Mouse (Mus musculus) heart, embryonic 16.5 days (tissue): ENCODE measurements around the gene Apoc1. TPM values are rescaled to one million over a fixed set of nuclear protein-coding genes. Genes with fewer than 3 reads are reported as not detected.

Source experiments
- ATAC-seq: fragments of 200-750 bp; cut with Nextera tagmentation; replicated peaks from 2 replicates; pipeline ENCODE4 v1.8.0; 2017; ENCODE audit warnings: moderate number of reproducible peaks; ENCODE audit not compliant: insufficient read depth, low FRiP score; ENCODE audit errors: extremely low read depth
- H3K27ac ChIP-seq: fragments of 300-500 bp; sonication (generic); 2 replicates; pipeline ENCODE4 v1.5.1; 2014; ENCODE audit warnings: mild to moderate bottlenecking, low read length, control low read depth, moderate library complexity
- H3K27me3 ChIP-seq: fragments of 300-500 bp; sonication (generic); 2 replicates; pipeline ENCODE4 v1.6.1; 2014; ENCODE audit warnings: low read length, mixed read lengths; ENCODE audit not compliant: control insufficient read depth, insufficient read depth
- H3K36me3 ChIP-seq: fragments of 300-500 bp; sonication (generic); 2 replicates; pipeline ENCODE4 v1.6.1; 2014; ENCODE audit not compliant: control insufficient read depth, insufficient read depth
- H3K4me1 ChIP-seq: fragments of 300-500 bp; sonication (generic); 2 replicates; pipeline ENCODE4 v1.6.1; 2014; ENCODE audit warnings: low read length, mixed read lengths; ENCODE audit not compliant: control insufficient read depth, insufficient read depth
- H3K4me2 ChIP-seq: fragments of 300-500 bp; sonication (generic); 2 replicates; pipeline ENCODE4 v1.6.1; 2014; ENCODE audit warnings: low read depth, mild to moderate bottlenecking, control low read depth, low read length
- H3K4me3 ChIP-seq: fragments of 300-500 bp; sonication (generic); 2 replicates; pipeline ENCODE4 v1.5.1; 2014; ENCODE audit warnings: mild to moderate bottlenecking, control low read depth, low read length
- H3K9ac ChIP-seq: fragments of 300-500 bp; sonication (generic); 2 replicates; pipeline ENCODE4 v1.6.1; 2014; ENCODE audit warnings: low read length, control low read depth
- H3K9me3 ChIP-seq: fragments of 300-500 bp; sonication (generic); replicated peaks from 2 replicates; pipeline ENCODE4 v1.6.1; 2016; ENCODE audit warnings: low read length; ENCODE audit not compliant: control insufficient read depth
- WGBS: fragments of 180-500 bp; shearing (Covaris S2); extraction: QIAGEN DNeasy Blood & Tissue Kit; methylation state at CpG from one replicate; pipeline ENCODE4 v1.1.7; 2014; 5-methylcytosine and 5-hydroxymethylcytosine counted together
- polyA plus RNA-seq: library from polyadenylated mRNA; unstranded; fragments of >200 nt; fragmentation: Nextera tagmentation; extraction: Ambion mirVana; gene quantifications from 2 replicates; pipeline ENCODE4 v1.2.1, GENCODE M21; 2015

The Apoc1 gene
- polyA plus RNA-seq, 1 experiment from 2014 or later, result 8.9 TPM

- no peak overlapping the region for H3K4me3 ChIP-seq
- H3K9me3 ChIP-seq, result no peaks in the 10 kb centered on the region
- no peak overlapping the region for H3K9ac ChIP-seq
- no peak for ATAC-seq
- H3K27me3 ChIP-seq, result no peaks in the 10 kb centered on the region
- peaks cover 38% of the 10 kb centered on the region for H3K36me3 ChIP-seq
- no peak overlapping the region for H3K4me2 ChIP-seq
- H3K4me1 ChIP-seq, result peaks cover 19% of the 10 kb centered on the region
- 89% methylated on average over 9 of the region's 9 CpGs for WGBS
- no peak overlapping the region for H3K27ac ChIP-seq
Measured at GRCm38 (mm10) chr7:19713598-19713997, 21.1 kb upstream of the Apoc1 start.

GRCm38 (mm10) chr7:19713196-19713595 is 20.7 kb upstream of the Apoc1 start:
- Histone ChIP-seq H3K4me2 (no peak overlapping the region), H3K4me3 (no peak overlapping the region), H3K27ac (no peak overlapping the region), H3K36me3 (peaks cover 38% of the 10 kb centered on the region), H3K4me1 (peaks cover 19% of the 10 kb centered on the region), H3K9me3 (no peaks in the 10 kb centered on the region), H3K27me3 (no peaks in the 10 kb centered on the region), H3K9ac (no peak overlapping the region)
- 44% methylated on average over 4 of the region's 4 CpGs for WGBS
- ATAC-seq, result no peak

DNA sequence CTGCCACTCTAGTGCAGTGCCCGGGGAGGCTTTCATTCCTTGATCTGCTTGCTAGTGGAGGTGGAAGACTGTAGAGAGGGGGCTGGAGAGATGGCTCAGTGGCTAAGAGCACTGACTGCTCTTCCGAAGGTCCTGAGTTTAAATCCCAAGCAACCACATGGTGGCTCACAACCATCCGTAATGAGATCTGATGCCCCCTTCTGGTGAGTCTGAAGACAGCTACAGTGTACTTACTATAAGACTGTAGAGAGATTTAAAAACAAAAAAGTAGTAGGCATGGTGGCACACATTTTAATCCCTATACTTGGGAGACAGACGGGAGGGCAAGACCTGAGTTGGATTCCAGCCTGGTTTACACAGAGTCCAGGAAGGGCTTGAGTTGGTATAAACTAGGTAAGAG is 20.0 kb upstream of the Apoc1 start:
- no peaks in the 10 kb centered on the region for H3K9me3 ChIP-seq
- 70% methylated on average over 4 of the region's 4 CpGs for WGBS
- no peaks in the 10 kb centered on the region for H3K27me3 ChIP-seq
- H3K4me3 ChIP-seq, result no peak overlapping the region
- ATAC-seq, result no peak
- H3K27ac ChIP-seq, result no peak overlapping the region
- no peak overlapping the region for H3K9ac ChIP-seq
- peaks cover 19% of the 10 kb centered on the region for H3K4me1 ChIP-seq
- H3K36me3 ChIP-seq, result peaks cover 44% of the 10 kb centered on the region
- H3K4me2 ChIP-seq, result no peak overlapping the region

DNA sequence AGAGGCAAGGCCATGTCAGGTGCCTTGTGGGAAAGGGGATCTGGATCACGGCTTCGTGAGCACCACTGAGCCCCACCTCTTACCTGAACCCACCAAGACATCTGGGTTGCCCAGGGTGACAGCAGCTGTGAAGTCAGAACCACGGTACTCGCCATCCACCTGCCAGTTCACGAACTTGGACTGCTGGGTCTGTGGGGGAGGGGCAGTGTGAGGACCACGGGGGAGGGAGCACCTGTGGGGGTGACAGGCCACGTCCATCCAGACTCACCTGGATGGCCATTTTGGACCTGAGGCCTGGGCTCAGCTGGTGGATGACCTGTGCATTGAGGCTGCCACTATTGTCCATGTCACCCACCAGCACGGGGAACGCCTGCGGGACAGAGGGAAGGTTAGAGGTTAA is 18.2 kb upstream of the Apoc1 start:
- 89% methylated on average over 10 of the region's 10 CpGs for WGBS
- Histone ChIP-seq H3K36me3 (peaks cover 51% of the 10 kb centered on the region), H3K4me2 (no peak overlapping the region), H3K9ac (no peak overlapping the region), H3K9me3 (no peaks in the 10 kb centered on the region), H3K4me1 (peaks cover 12% of the 10 kb centered on the region), H3K27ac (no peak overlapping the region), H3K27me3 (no peaks in the 10 kb centered on the region), H3K4me3 (no peak overlapping the region)
- no peak for ATAC-seq

DNA sequence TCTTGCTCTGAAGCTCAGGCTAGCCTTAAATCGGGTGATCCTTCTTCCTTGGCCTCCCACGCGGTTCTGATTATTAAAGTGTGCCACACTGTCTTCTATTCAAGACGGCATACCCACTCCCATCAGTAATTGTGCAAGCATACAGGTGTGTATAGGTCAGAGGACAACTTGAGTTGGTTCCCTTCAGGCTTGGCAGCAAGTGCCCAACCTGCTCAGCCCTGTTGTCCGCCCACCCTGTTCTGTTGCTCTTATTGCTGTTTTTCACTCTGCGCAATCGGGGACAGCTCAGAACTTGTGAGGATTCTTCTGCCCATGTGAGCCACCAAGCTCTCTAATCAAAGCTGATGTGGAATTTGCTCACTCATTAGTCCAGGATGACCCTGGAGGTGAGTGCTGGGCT is 12.8 kb upstream of the Apoc1 start:
- H3K27me3 ChIP-seq, result no peaks in the 10 kb centered on the region
- H3K36me3 ChIP-seq, result peaks cover 38% of the 10 kb centered on the region
- no peak overlapping the region for H3K27ac ChIP-seq
- H3K4me3 ChIP-seq, result no peak overlapping the region
- no peak overlapping the region for H3K4me2 ChIP-seq
- H3K9ac ChIP-seq, result no peak overlapping the region
- no peaks in the 10 kb centered on the region for H3K9me3 ChIP-seq
- H3K4me1 ChIP-seq, result peaks cover 8% of the 10 kb centered on the region
- 96% methylated on average over 7 of the region's 7 CpGs for WGBS
- ATAC-seq, result no peak

GRCm38 (mm10) chr7:19704475-19704874 is 12.0 kb upstream of the Apoc1 start:
- peaks cover 33% of the 10 kb centered on the region for H3K36me3 ChIP-seq
- no peak for ATAC-seq
- H3K4me3 ChIP-seq, result no peak overlapping the region
- H3K9me3 ChIP-seq, result no peaks in the 10 kb centered on the region
- peaks cover 13% of the 10 kb centered on the region for H3K4me1 ChIP-seq
- H3K27me3 ChIP-seq, result no peaks in the 10 kb centered on the region
- no peak overlapping the region for H3K4me2 ChIP-seq
- H3K27ac ChIP-seq, result no peak overlapping the region
- WGBS, result 88% methylated on average over 4 of the region's 4 CpGs
- no peak overlapping the region for H3K9ac ChIP-seq

DNA sequence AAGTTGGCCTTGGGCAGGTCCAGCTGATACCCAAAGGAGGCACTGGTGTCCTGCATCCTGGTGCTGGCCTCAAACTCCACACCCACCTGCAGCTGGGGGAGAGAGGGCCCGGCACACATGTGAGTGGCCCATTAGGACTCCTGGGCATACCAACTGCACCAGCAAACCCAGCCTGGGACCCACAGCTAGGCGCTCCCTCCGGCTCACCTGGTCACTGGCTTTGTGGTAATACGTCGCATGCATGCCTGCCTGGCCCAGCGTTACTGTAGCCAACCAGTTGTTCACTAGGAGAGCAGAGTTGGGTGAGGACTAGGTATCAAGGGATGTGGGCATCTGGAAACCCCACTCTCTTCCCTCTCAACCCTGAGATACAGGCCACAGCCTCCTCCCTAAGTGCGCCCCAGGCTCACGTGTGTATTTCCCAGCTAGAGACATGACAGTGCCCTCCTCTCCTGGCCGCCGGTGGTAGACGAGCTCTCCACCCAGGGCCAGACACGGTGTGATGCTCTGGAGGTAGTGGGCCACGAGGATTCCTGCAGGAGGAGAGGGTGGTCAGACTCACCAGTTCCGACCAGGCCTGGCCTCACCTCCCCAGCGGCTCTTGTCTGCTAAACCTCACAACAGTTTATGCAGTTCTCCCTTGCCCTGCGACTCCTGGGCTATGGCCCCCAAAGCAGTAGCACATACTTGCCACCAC is 10.5 kb upstream of the Apoc1 start:
- peaks cover 27% of the 10 kb centered on the region for H3K4me1 ChIP-seq
- no peak for ATAC-seq
- H3K9ac ChIP-seq, result no peak overlapping the region
- no peaks in the 10 kb centered on the region for H3K27me3 ChIP-seq
- WGBS, result 86% methylated on average over 16 of the region's 16 CpGs
- peaks cover 24% of the 10 kb centered on the region for H3K36me3 ChIP-seq
- no peak overlapping the region for H3K4me3 ChIP-seq
- H3K9me3 ChIP-seq, result no peaks in the 10 kb centered on the region
- no peak overlapping the region for H3K4me2 ChIP-seq
- no peak overlapping the region for H3K27ac ChIP-seq

DNA sequence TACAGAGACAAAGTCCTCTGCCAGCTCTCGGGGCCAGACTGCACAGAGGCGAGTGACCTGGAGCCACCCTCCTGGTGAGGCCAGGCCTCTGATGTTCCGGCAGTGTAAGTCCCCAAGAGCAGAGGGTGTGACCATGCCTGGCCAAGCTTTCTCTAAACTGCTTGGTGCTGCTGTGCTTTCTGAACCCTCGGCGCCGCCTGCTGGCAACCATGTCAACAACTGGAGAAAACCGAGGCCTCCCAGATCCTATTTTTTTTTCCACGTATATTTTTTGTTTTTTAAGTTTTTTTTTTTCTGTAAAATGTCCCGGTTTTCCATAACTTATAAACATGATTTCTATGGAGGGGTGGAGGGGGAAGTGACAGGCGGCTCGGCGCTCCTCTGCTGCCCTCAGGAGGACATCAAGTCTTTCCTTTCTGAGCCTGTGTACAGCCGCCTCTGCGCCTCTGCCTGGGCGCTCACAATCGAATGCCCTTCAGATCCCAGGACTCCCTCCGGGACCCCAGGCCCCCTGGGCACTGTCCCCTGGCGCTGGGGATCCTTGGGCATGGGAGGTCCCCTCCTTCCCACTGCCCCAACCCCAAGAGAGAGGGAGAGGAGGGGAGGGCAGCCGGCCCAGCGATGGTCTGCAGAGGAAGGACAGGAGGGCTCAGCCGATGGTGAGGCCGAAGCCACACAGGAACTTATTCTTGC is 8.8 kb upstream of the Apoc1 start:
- Histone ChIP-seq H3K4me3 (no peak overlapping the region), H3K4me1 (peaks cover 30% of the 10 kb centered on the region), H3K9ac (peak overlapping the region; percentile 57), H3K4me2 (peak overlapping the region; percentile 31; the same call in 1 of the 2 replicates), H3K27me3 (no peaks in the 10 kb centered on the region), H3K27ac (peak overlapping the region; percentile 84), H3K9me3 (no peaks in the 10 kb centered on the region), H3K36me3 (peaks cover 22% of the 10 kb centered on the region)
- WGBS, result 29% methylated on average over 22 of the region's 22 CpGs
- peak; percentile 47 for ATAC-seq

DNA sequence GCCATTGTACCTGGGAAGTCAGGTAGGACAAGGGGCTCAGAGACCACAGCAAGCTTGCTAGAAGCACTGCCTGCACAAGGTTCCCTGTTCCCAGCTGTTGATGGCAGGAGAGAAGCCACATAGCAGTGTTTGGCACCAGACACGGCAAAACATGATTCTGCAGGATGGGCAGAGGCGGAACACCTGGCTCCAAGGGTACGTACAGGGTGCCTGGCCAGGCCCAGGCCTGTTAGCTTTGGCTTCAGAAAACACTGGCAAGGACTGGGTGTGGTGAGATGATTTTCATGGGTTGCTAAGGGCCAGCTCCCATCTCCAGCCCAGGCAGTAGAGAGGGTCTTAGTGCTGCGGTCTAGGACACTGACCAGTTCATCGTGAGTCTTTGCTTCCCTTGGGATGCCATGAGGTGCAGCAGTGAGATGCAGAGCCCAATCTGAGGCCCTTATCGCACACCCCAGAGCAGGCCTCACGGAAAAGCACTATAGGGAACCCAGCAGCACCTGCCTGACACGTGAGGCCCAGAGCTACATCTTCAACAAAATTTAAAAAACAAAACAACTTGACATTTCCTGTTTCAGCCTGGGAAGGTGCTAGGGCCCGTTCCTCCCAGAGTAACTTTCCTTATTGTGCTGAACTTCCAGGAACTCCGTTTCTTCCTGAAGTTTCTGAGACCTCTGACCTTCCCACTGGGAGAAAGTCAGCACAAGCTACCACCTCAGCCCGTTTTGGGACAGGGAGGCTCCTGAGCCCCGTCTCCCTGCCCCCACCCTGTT is 8.0 kb upstream of the Apoc1 start:
- Histone ChIP-seq H3K4me2 (peak overlapping the region; percentile 31; the same call in 1 of the 2 replicates), H3K9me3 (no peaks in the 10 kb centered on the region), H3K36me3 (peaks cover 20% of the 10 kb centered on the region), H3K27ac (peak overlapping the region; percentile 84), H3K4me1 (peaks cover 30% of the 10 kb centered on the region), H3K9ac (peak overlapping the region; percentile 57), H3K4me3 (no peak overlapping the region), H3K27me3 (no peaks in the 10 kb centered on the region)
- ATAC-seq, result no peak
- 51% methylated on average over 12 of the region's 12 CpGs for WGBS
